Mouse (Mus musculus): Measurements from ENCODE around the gene Ppp3ca. TPM values are rescaled to one million over a fixed set of nuclear protein-coding genes. Genes with fewer than 3 reads are reported as not detected.
A peak's percentile ranks its signal among the peaks of the same experiment; 100 is the strongest.

Ppp3ca gene
- total and polyA plus RNA-seq, 3 experiments, result 63.4 to 143 (median 130) TPM

DNA sequence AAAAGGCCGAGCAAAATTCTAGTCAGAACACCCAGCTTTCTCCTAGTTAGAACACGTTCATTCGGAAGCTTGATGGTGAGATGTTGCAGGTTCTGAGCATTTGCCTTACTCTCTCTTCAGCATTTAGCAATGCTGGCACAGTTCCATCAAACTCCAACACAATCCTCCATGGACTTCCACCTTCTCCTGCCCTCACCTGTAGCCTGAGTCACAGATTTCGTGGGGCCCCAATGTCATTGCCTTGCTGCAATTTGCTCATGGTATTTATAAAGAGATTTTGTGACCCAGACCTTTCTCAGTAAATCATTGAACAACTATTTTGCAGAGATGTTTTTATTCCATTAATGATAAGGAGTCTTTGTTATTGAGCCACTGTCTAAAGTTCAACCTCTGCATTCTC, 278.2 kb downstream of the Ppp3ca start:
- Histone ChIP-seq H3K9ac (ENCODE audit: insufficient read depth, low read depth) (no peak overlapping the region), H3K79me2 (replicated peaks; ENCODE audit: control insufficient read depth, extremely low read depth, insufficient read depth, poor library complexity, severe bottlenecking) (no peaks in the 10 kb centered on the region), H3K4me2 (ENCODE audit: insufficient read depth, low read depth, poor library complexity, severe bottlenecking) (no peak overlapping the region), H3K36me3 (replicated peaks in 1 of 2; ENCODE audit: control insufficient read depth in 1 of 2, insufficient read depth in 1 of 2, low read length in 1 of 2) (no peaks in the 10 kb centered on the region), H3K9me3 (replicated peaks; ENCODE audit: low read length) (no peaks in the 10 kb centered on the region), H3K27me3 (replicated peaks) (no peaks in the 10 kb centered on the region), H3K27ac (ENCODE audit: insufficient read depth, low read depth) (no peak overlapping the region), H3K4me1 (ENCODE audit: control insufficient read depth in 1 of 2, insufficient read depth in 2 of 2) (peaks cover 5 to 12% of the 10 kb centered on the region in 2 experiments; a peak in 3 of 4 replicates), H3K4me3 (replicated peaks in 1 of 3; ENCODE audit: low read depth in 2 of 3, low read length in 2 of 3, poor library complexity in 1 of 3) (no peak overlapping the region)
- TF ChIP-seq PAX5 (IDR thresholded peaks at IDR 0.05; ENCODE audit: low read length) (no peak), MEF2A (IDR thresholded peaks at IDR 0.05; ENCODE audit: borderline replicate concordance, low read depth, low read length) (no peak), RCOR1 (conservative IDR thresholded peaks at IDR 0.05; ENCODE audit: low read depth, low read length) (no peak), USF2 (conservative IDR thresholded peaks at IDR 0.05; ENCODE audit: low read depth, low read length) (no peak), RAD21 (IDR thresholded peaks at IDR 0.05; ENCODE audit: low read depth, low read length) (no peak), MYC (IDR thresholded peaks at IDR 0.05; ENCODE audit: low read depth, low read length) (no peak), EP300 (IDR thresholded peaks at IDR 0.05; ENCODE audit: low read length) (no peak), NELFE (IDR thresholded peaks at IDR 0.05; ENCODE audit: low read depth, low read length) (no peak), POLR2A (IDR thresholded peaks at IDR 0.05; ENCODE audit: low read depth, low read length) (no peak), BHLHE40 (IDR thresholded peaks at IDR 0.05; ENCODE audit: low read depth, low read length) (no peak), JUND (conservative IDR thresholded peaks at IDR 0.05; ENCODE audit: low read depth, low read length) (no peak), MXI1 (IDR thresholded peaks at IDR 0.05; ENCODE audit: low read depth, low read length) (no peak), E2F4 (IDR thresholded peaks at IDR 0.05; ENCODE audit: insufficient replicate concordance, low read depth, low read length) (no peak), MAFK (IDR thresholded peaks at IDR 0.05; ENCODE audit: insufficient replicate concordance, low read length) (no peak), CTCF (conservative IDR thresholded peaks at IDR 0.05 in 1 of 2, IDR thresholded peaks at IDR 0.05 in 1 of 2; ENCODE audit: low read depth in 2 of 2, low read length in 2 of 2) (no peak), GABPA (IDR thresholded peaks at IDR 0.05; ENCODE audit: insufficient replicate concordance, low read depth, low read length) (no peak), HCFC1 (IDR thresholded peaks at IDR 0.05; ENCODE audit: low read depth, low read length) (no peak), POLR2AphosphoS2 (IDR thresholded peaks at IDR 0.05; ENCODE audit: low read depth, low read length) (no peak), ELF1 (IDR thresholded peaks at IDR 0.05; ENCODE audit: low read depth, low read length) (no peak), CHD1 (IDR thresholded peaks at IDR 0.05; ENCODE audit: low read depth, low read length) (no peak)
- dilution Hi-C loops (cut with MboI; ENCODE audit: extremely low pct_ligation_motif_present, extremely low pct_unique_long_range_greater_than_20kb, low sequenced_read_pairs) (no loop called here), in situ Hi-C loops (cut with MboI; ENCODE audit: low pct_ligation_motif_present, low pct_unique_long_range_greater_than_20kb, low sequenced_read_pairs) (no loop called here)
- no peak for DNase-seq (ENCODE audit: extremely low read depth)

DNA sequence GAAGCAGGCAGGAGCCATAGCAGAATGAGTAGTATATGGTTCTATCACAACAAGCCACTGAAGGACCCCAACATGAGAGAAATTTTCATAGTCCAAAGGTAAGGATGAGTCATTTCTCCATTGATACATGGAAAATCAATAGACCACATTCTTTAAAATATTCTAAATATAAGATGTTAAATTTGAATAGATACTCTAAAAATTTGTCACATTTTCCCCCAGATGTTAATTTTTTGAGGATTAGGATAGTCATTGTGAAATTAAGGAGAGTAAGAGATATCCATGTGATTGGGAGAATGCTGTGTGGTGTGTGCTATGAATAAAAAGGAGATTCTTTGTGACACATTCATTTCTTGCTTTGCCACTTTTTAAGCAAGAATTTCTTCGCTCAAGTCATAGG, 281.9 kb downstream of the Ppp3ca start:
- no peak overlapping the region for H3K9ac ChIP-seq (ENCODE audit: insufficient read depth, low read depth)
- H3K27ac ChIP-seq (ENCODE audit: insufficient read depth, low read depth), result no peak overlapping the region
- dilution Hi-C loops (cut with MboI; ENCODE audit: extremely low pct_ligation_motif_present, extremely low pct_unique_long_range_greater_than_20kb, low sequenced_read_pairs), result no loop called here
- no peaks in the 10 kb centered on the region for H3K27me3 ChIP-seq (replicated peaks)
- H3K4me2 ChIP-seq (ENCODE audit: insufficient read depth, low read depth, poor library complexity, severe bottlenecking), result no peak overlapping the region
- DNase-seq (ENCODE audit: extremely low read depth), result peak; percentile 28
- no peaks in the 10 kb centered on the region for H3K36me3 ChIP-seq (replicated peaks in 1 of 2; ENCODE audit: control insufficient read depth in 1 of 2, insufficient read depth in 1 of 2, low read length in 1 of 2)
- in situ Hi-C loops (cut with MboI; ENCODE audit: low pct_ligation_motif_present, low pct_unique_long_range_greater_than_20kb, low sequenced_read_pairs), result no loop called here
- no peak overlapping the region for H3K4me3 ChIP-seq (replicated peaks in 1 of 3; ENCODE audit: low read depth in 2 of 3, low read length in 2 of 3, poor library complexity in 1 of 3)
- H3K4me1 ChIP-seq (ENCODE audit: control insufficient read depth in 1 of 2, insufficient read depth in 2 of 2), result peaks cover 5 to 12% of the 10 kb centered on the region in 2 experiments; a peak in 3 of 4 replicates
- H3K79me2 ChIP-seq (replicated peaks; ENCODE audit: control insufficient read depth, extremely low read depth, insufficient read depth, poor library complexity, severe bottlenecking), result no peaks in the 10 kb centered on the region
- TF ChIP-seq MAFK (IDR thresholded peaks at IDR 0.05; ENCODE audit: insufficient replicate concordance, low read length), result 0 out of 2 replicates have a peak, but pooled peaks have one; percentile 41
- no peak for TF ChIP-seq MAZ (IDR thresholded peaks at IDR 0.05; ENCODE audit: low read depth, low read length)
- TF ChIP-seq MAX (IDR thresholded peaks at IDR 0.05; ENCODE audit: low read length), result peak; percentile 28; the same call in 1 of the 2 replicates
- no peak for TF ChIP-seq HCFC1 (IDR thresholded peaks at IDR 0.05; ENCODE audit: low read depth, low read length)
- TF ChIP-seq JUN (IDR thresholded peaks at IDR 0.05; ENCODE audit: insufficient read depth, low read depth, low read length), result peak; percentile 80
- peak; percentile 52 for TF ChIP-seq ETS1 (conservative IDR thresholded peaks at IDR 0.05; ENCODE audit: low read depth, low read length)
- peak; percentile 80 for TF ChIP-seq EP300 (IDR thresholded peaks at IDR 0.05; ENCODE audit: low read length)
- TF ChIP-seq NELFE (IDR thresholded peaks at IDR 0.05; ENCODE audit: low read depth, low read length), result no peak
- peak; percentile 88 for TF ChIP-seq JUND (conservative IDR thresholded peaks at IDR 0.05; ENCODE audit: low read depth, low read length)
- 0 out of 2 replicates have a peak, but pooled peaks have one; percentile 18 for TF ChIP-seq MXI1 (IDR thresholded peaks at IDR 0.05; ENCODE audit: low read depth, low read length)
- 0 out of 2 replicates have a peak, but pooled peaks have one; percentile 35 for TF ChIP-seq RCOR1 (conservative IDR thresholded peaks at IDR 0.05; ENCODE audit: low read depth, low read length)
- no peak for TF ChIP-seq GABPA (IDR thresholded peaks at IDR 0.05; ENCODE audit: insufficient replicate concordance, low read depth, low read length)
- no peak for TF ChIP-seq ELF1 (IDR thresholded peaks at IDR 0.05; ENCODE audit: low read depth, low read length)
- no peaks in the 10 kb centered on the region for H3K9me3 ChIP-seq (replicated peaks; ENCODE audit: low read length)

Measured in CH12.LX (cell line).